Mouse (Mus musculus): ENCODE results near the gene Kcnj15. TPM values are rescaled to one million over a fixed set of nuclear protein-coding genes. Genes with fewer than 3 reads are reported as not detected.
A peak's percentile ranks its signal among the peaks of the same experiment; 100 is the strongest.

Gene Kcnj15
- polyA plus RNA-seq, 1 experiment from 2014 or later, result 10.5 TPM

DNA sequence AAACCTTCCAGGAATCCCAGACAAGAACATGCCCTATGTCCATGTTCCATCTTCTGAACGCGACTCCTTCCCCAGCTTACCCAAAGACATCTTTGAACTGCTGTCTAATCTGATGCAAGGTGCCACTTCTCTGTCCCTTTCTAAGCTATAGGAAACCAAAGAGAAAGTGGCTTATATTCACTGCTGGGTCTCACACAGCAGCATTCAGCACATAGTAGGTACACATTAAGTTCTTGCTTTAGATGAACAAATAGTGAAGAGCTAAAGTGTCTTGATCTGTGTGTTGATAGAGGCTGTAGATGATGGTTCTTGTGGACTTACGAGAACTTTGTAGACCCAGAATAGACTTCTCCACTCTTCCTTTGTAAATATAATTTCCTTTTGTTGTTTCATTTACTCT is 23.0 kb downstream of the Kcnj15 start:
- DNase-seq (ENCODE audit: low spot score) (no peak), ATAC-seq (ENCODE audit: low FRiP score, low TSS enrichment) (no peak)
- H3K27me3 ChIP-seq (ENCODE audit: control insufficient read depth, insufficient read depth, low read length), result no peaks in the 10 kb centered on the region
- WGBS, result 93% methylated on average over 3 of the region's 3 CpGs
- no peak overlapping the region for H3K9ac ChIP-seq (ENCODE audit: low read length)
- no peak overlapping the region for H3K4me3 ChIP-seq (ENCODE audit: low read depth, low read length)
- TF ChIP-seq CTCF (IDR thresholded peaks at IDR 0.05; ENCODE audit: low read depth) (no peak), EP300 (optimal IDR thresholded peaks at IDR 0.05) (no peak)
- H3K4me2 ChIP-seq (replicated peaks; ENCODE audit: low read depth), result no peak overlapping the region
- H3K9me3 ChIP-seq (ENCODE audit: control insufficient read depth, low read length), result no peaks in the 10 kb centered on the region
- no peaks in the 10 kb centered on the region for H3K4me1 ChIP-seq (replicated peaks; ENCODE audit: control insufficient read depth, insufficient read depth)
- H3K36me3 ChIP-seq (ENCODE audit: control insufficient read depth, insufficient read depth, low read length), result no peaks in the 10 kb centered on the region
- H3K27ac ChIP-seq (replicated peaks), result no peak overlapping the region

DNA sequence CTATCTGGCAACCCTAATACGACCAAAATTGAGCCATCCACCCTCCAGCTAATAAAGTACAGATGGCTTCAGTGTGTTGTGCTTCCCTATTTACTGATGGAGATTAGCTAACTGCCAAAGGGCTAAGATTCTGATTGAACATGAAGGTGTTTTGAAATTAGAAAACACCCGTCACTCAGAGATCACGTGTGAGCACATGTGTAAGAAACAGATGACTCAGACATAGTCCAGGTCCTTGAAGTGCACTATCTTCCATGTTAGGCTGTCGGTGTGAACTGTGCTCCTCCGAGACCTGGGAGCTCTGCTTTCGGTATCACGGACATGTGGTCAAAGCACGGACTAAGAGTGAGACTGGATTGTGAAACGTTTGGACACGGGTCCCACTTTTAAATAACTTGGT is 26.0 kb downstream of the Kcnj15 start:
- H3K9ac ChIP-seq (ENCODE audit: low read length), result no peak overlapping the region
- H3K4me3 ChIP-seq (ENCODE audit: low read depth, low read length), result no peak overlapping the region
- H3K27me3 ChIP-seq (ENCODE audit: control insufficient read depth, insufficient read depth, low read length), result no peaks in the 10 kb centered on the region
- H3K9me3 ChIP-seq (ENCODE audit: control insufficient read depth, low read length), result no peaks in the 10 kb centered on the region
- ATAC-seq (ENCODE audit: low FRiP score, low TSS enrichment) (peak; percentile 48; the same call in 1 of the 2 replicates), DNase-seq (ENCODE audit: low spot score) (no peak)
- no peaks in the 10 kb centered on the region for H3K36me3 ChIP-seq (ENCODE audit: control insufficient read depth, insufficient read depth, low read length)
- no peak overlapping the region for H3K4me2 ChIP-seq (replicated peaks; ENCODE audit: low read depth)
- H3K27ac ChIP-seq (replicated peaks), result no peak overlapping the region
- H3K4me1 ChIP-seq (replicated peaks; ENCODE audit: control insufficient read depth, insufficient read depth), result no peaks in the 10 kb centered on the region
- 82% methylated on average over 10 of the region's 10 CpGs for WGBS
- TF ChIP-seq CTCF (IDR thresholded peaks at IDR 0.05; ENCODE audit: low read depth) (no peak), EP300 (optimal IDR thresholded peaks at IDR 0.05) (no peak)

DNA sequence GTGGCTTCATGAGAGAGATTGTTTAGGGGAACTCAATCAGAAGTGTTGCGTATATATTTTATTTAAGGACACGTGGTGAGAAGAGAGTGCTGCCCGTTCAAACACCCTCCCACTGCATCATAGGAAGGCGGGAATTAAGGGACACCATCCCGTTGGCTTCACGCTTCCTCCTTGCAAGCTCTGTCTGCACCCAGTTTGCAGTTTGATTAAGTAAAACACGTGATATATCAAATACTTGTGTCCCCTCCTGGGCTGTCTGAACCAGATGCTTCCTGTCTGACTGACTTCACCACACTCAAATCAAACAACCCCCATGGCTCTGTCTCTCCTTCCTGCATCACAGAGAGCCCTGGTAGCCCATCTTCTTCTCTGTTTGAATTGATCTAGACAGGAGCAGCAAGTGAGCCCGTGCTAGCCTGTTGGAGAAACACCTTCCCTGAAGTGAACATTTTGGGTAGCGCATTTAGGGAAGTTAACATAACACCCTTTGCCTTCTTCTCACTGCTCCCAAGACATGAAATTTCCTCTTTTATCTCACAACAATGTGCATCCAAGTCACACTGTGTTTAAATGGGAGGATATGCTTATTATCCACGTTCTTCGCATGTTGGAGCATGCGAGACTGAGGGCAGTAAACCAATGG is 26.8 kb downstream of the Kcnj15 start:
- TF ChIP-seq CTCF (IDR thresholded peaks at IDR 0.05; ENCODE audit: low read depth) (no peak), EP300 (optimal IDR thresholded peaks at IDR 0.05) (no peak)
- WGBS, result 64% methylated on average over 12 of the region's 12 CpGs

DNA sequence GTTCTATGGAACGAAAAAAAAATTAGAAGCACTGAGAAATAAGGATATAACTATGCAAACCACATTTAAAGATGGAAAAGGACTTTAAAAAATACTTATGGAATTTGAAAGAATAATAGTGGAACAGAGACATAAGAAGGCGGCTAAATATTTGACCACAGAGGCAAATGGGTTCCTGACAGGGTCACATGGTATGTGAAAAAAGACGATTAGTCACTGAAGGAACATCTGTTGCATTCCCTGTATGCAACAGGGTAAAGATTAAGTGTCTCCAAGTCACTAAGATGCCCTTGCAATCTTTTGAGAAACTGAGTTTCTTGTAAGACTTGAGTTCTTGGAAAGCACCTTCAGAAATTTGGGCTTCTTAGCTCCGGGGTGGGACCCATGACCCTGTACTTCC is 27.7 kb downstream of the Kcnj15 start:
- Histone ChIP-seq H3K9me3 (ENCODE audit: control insufficient read depth, low read length) (no peaks in the 10 kb centered on the region), H3K9ac (ENCODE audit: low read length) (no peak overlapping the region), H3K27me3 (ENCODE audit: control insufficient read depth, insufficient read depth, low read length) (no peaks in the 10 kb centered on the region), H3K4me3 (ENCODE audit: low read depth, low read length) (no peak overlapping the region), H3K4me1 (replicated peaks; ENCODE audit: control insufficient read depth, insufficient read depth) (no peaks in the 10 kb centered on the region), H3K4me2 (replicated peaks; ENCODE audit: low read depth) (no peak overlapping the region), H3K36me3 (ENCODE audit: control insufficient read depth, insufficient read depth, low read length) (no peaks in the 10 kb centered on the region), H3K27ac (replicated peaks) (no peak overlapping the region)
- ATAC-seq (ENCODE audit: low FRiP score, low TSS enrichment) (no peak), DNase-seq (ENCODE audit: low spot score) (no peak)
- WGBS, result 59% methylated on average over 4 of the region's 4 CpGs
- TF ChIP-seq CTCF (IDR thresholded peaks at IDR 0.05; ENCODE audit: low read depth) (no peak), EP300 (optimal IDR thresholded peaks at IDR 0.05) (no peak)

More for the DNA sequence above, 26.8 kb downstream of the Kcnj15 start:
- no peak for DNase-seq (ENCODE audit: low spot score)
- H3K4me3 ChIP-seq (ENCODE audit: low read depth, low read length), result no peak overlapping the region
- H3K4me2 ChIP-seq (replicated peaks; ENCODE audit: low read depth), result no peak overlapping the region
- H3K9me3 ChIP-seq (ENCODE audit: control insufficient read depth, low read length), result no peaks in the 10 kb centered on the region
- H3K9ac ChIP-seq (ENCODE audit: low read length), result no peak overlapping the region
- H3K36me3 ChIP-seq (ENCODE audit: control insufficient read depth, insufficient read depth, low read length), result no peaks in the 10 kb centered on the region
- no peaks in the 10 kb centered on the region for H3K4me1 ChIP-seq (replicated peaks; ENCODE audit: control insufficient read depth, insufficient read depth)
- H3K27me3 ChIP-seq (ENCODE audit: control insufficient read depth, insufficient read depth, low read length), result no peaks in the 10 kb centered on the region
- no peak overlapping the region for H3K27ac ChIP-seq (replicated peaks)
- ATAC-seq (ENCODE audit: low FRiP score, low TSS enrichment), result no peak

DNA sequence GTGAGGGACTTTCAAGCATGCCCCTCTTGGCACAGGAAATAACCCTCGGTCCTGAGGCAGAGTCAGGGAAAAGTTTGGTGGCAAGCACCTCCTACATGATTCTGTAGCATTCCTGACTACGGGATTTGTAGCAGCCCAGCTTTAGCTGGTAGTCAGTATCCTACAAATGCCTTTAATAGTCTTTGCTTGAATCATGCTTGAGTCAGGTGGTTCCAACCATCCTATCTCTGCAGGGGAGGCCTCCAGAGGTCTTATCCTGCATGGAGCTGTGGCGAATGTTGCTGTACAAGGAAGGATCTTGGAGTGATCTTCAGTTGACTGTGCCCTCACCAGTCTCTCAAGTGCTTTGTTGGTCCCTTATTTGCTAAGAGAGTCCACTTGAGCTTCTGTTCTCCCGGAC is 28.4 kb downstream of the Kcnj15 start:
- Histone ChIP-seq H3K4me2 (replicated peaks; ENCODE audit: low read depth) (no peak overlapping the region), H3K4me3 (ENCODE audit: low read depth, low read length) (no peak overlapping the region), H3K9ac (ENCODE audit: low read length) (no peak overlapping the region), H3K4me1 (replicated peaks; ENCODE audit: control insufficient read depth, insufficient read depth) (no peaks in the 10 kb centered on the region), H3K27ac (replicated peaks) (no peak overlapping the region), H3K27me3 (ENCODE audit: control insufficient read depth, insufficient read depth, low read length) (no peaks in the 10 kb centered on the region), H3K36me3 (ENCODE audit: control insufficient read depth, insufficient read depth, low read length) (no peaks in the 10 kb centered on the region), H3K9me3 (ENCODE audit: control insufficient read depth, low read length) (no peaks in the 10 kb centered on the region)
- WGBS, result 75% methylated on average over 4 of the region's 4 CpGs
- ATAC-seq (ENCODE audit: low FRiP score, low TSS enrichment) (no peak), DNase-seq (ENCODE audit: low spot score) (no peak)
- TF ChIP-seq EP300 (optimal IDR thresholded peaks at IDR 0.05) (no peak), CTCF (IDR thresholded peaks at IDR 0.05; ENCODE audit: low read depth) (no peak)

DNA sequence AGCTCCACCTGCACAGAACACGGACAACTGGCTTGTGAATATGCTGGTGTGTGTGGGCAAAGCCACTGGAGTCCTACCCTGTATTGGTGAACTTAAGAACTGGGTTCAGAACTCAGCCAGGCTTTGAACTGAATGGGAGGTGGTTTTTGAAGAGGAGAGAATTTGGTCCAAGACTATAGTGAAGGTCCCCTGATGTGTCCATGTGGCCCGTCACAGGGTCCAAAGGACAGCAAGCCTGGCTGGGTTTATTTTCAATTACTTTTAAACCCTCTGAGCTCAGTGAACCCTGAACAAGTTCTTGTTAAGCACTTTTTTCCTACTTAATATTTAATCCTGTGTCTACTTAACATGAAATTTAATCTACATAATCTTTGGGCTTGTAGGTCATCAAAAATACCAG is 30.3 kb downstream of the Kcnj15 start:
- no peak overlapping the region for H3K27ac ChIP-seq (replicated peaks)
- H3K4me3 ChIP-seq (ENCODE audit: low read depth, low read length), result no peak overlapping the region
- no peaks in the 10 kb centered on the region for H3K27me3 ChIP-seq (ENCODE audit: control insufficient read depth, insufficient read depth, low read length)
- TF ChIP-seq CTCF (IDR thresholded peaks at IDR 0.05; ENCODE audit: low read depth) (no peak), EP300 (optimal IDR thresholded peaks at IDR 0.05) (no peak)
- no peak for ATAC-seq (ENCODE audit: low FRiP score, low TSS enrichment)
- H3K9ac ChIP-seq (ENCODE audit: low read length), result no peak overlapping the region
- H3K9me3 ChIP-seq (ENCODE audit: control insufficient read depth, low read length), result no peaks in the 10 kb centered on the region
- no peaks in the 10 kb centered on the region for H3K36me3 ChIP-seq (ENCODE audit: control insufficient read depth, insufficient read depth, low read length)
- DNase-seq (ENCODE audit: low spot score), result no peak
- 84% methylated on average over 2 of the region's 2 CpGs for WGBS
- H3K4me2 ChIP-seq (replicated peaks; ENCODE audit: low read depth), result no peak overlapping the region
- no peaks in the 10 kb centered on the region for H3K4me1 ChIP-seq (replicated peaks; ENCODE audit: control insufficient read depth, insufficient read depth)
